Mouse (Mus musculus) ovary, postnatal 10 days (tissue): ENCODE results near the gene Degs1.

ENCODE experiments used
- DNase-seq: peaks from one replicate; pipeline ENCODE4 v3.0.0; 2022; ENCODE audit warnings: low spot score

Degs1 gene

DNA sequence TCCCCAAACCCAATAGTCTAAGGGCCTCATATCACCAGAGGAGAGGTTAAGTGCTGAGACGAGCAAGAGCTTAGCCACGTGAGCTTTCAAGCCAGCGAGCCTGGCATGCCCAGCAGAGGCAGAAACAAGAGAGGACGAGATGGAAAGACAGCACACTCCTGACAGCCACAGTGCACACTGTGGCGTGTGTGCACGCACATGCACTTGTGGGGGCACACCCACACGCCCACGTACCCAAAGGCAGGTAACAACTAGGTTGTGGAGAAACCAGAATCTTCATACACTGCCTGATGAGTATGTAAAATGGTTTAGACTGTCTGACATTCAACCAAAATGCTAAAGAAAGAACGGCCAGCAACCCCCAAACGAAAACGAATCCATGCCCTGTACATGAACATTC lies 2.0 kb downstream of the Degs1 start:
- DNase-seq: no peak

DNA sequence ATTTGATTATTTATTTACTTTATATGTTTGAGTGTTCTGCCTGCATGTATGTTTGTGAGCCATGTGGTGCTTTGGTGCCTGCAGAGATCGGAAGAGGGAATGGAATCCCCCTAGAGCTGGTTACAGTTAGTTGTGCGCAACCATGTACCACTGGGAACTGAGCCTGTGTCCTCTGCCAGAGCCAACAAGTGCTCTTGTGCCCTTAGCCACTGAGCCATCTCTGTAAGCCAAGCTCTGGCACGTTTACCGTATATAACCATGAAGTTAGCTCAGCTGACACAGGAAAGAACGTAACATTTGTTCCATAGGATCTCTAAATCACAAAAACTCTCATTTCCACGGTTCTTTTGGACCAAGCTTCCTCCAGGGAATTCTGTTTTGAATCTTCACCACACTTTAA lies 2.6 kb downstream of the Degs1 start:
- DNase-seq: no peak

- DNase-seq: no peak
Measured at GRCm38 (mm10) chr1:182279436-182279835, 3.2 kb downstream of the Degs1 start.

DNA sequence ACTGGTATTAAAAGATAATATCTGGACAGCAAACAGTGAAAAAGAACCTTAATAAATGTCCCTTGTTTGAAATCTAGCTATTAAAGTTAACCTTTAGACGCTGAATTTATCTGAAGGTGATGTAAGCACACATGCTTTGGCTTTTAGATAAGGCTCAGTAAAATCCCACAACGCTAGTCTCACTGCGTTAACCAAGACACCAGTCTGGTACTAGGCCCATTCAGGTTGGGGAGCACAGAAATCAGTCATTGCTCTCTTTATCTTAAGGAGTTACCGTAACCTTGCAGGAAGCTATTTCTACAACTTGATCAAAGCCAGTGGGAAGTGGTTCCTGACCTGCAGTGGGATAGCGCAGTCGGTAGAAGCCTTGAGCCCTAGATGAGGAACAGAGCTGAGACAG lies 7.5 kb downstream of the Degs1 start:
- DNase-seq: no peak

DNA sequence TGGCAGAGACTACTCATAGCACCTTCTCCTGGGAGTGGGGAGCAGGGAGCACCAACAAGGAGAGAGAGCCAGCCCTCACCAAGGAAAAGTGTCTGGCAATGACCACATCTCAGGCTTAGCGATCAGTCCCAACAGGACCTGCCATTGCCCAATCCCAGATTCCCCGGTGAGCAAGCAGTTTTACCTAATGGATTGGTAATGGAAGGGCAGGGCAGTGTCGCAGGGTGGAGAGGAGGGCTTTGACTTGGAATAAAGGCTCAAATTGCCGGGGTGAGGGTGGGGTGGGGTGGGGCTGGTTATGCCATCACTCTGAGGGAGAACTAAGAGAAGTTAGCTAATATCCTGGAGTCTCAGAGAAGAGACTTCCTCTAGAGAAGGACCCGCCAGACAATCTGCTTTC lies 11.0 kb downstream of the Degs1 start:
- no peak for DNase-seq

GRCm38 (mm10) chr1:182271130-182271529 lies 11.5 kb downstream of the Degs1 start:
- no peak for DNase-seq

DNA sequence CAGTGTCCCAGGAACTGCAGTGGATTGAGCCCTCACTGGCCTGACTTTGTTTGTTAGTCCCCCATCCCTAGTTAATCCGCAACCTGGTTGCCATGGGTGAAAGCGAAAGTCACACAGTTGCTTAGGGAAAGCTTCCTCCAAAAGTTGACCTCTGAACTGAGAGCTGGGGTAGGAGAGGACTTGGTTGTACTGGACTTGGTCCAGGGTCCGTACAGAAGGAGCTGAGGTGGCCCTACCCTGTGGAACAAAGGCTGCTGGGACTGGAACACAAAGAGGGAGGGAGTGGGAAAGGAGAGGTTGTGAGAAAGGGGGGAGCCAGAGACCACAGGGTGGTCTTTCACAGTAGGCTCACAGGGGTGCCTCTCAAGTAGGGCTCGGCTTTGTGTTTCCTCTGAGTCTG lies 14.3 kb downstream of the Degs1 start:
- DNase-seq: no peak

- DNase-seq: no peak
Measured at GRCm38 (mm10) chr1:182266028-182266525, 16.5 kb downstream of the Degs1 start.

- no peak for DNase-seq
Measured at GRCm38 (mm10) chr1:182256041-182256680, 26.4 kb downstream of the Degs1 start.

DNA sequence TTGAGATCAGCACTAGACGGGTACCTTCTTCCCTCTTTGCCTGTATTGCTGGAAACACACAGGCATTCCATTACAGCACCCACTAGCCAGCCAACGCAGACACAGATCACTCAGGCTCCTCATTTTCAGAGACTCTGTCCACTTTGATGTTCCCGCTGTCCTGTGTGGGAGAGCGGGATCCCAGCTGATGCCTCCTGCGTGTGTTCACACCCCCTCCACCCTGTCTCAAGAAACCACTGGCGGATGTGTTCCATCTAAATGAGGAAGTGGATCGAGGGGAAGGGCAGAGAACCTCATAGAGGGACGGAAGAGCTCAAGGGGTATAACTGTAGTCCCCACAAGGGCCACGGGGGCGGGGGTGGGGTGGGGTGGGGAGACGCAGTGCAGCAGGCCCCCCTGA lies 27.6 kb downstream of the Degs1 start:
- no peak for DNase-seq

DNA sequence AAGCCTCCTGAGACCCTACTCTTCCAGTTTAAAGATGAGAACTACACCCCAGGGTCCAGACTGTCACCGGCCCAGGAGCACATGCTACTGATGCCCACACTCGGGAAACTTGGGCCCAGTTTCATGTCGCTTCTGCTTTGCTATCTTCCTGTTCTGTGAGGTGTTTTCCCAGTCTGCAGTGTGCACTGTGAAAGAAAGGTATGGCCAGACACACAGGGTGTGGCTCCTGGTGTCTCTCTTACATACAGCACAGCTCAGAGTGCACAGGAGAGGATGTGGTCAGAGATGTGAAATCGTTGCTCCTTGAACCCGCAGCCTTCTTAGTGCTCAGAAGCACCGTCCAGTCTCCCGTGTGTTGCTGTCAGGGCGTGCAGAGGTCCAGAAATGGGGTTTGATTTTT lies 28.0 kb downstream of the Degs1 start:
- DNase-seq: no peak

GRCm38 (mm10) chr1:182253756-182254534 lies 28.7 kb downstream of the Degs1 start:
- no peak for DNase-seq

- DNase-seq: no peak
Measured at GRCm38 (mm10) chr1:182252534-182253171, 30.0 kb downstream of the Degs1 start.

DNA sequence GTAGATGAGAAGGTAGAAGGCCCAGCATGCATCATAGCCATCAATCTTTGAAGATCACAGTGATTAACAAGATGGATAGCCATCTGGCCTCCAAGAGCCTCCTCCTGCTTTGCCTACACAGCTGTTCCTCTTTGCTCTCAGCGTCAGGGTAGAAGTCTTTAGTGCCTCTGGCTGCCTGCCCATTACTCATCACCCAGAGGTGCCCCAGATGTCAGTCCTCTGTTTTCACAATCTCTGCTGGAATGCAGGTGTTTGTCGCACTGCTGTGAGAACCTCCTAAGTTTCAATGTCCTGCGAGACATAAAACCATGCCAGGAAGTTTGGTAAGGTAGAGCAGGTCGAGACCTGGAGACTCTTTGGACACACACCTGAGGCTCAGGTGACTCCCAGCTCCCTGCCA lies 31.9 kb downstream of the Degs1 start:
- no peak for DNase-seq

- DNase-seq: no peak
Measured at GRCm38 (mm10) chr1:182249298-182249697, 33.3 kb downstream of the Degs1 start.

DNA sequence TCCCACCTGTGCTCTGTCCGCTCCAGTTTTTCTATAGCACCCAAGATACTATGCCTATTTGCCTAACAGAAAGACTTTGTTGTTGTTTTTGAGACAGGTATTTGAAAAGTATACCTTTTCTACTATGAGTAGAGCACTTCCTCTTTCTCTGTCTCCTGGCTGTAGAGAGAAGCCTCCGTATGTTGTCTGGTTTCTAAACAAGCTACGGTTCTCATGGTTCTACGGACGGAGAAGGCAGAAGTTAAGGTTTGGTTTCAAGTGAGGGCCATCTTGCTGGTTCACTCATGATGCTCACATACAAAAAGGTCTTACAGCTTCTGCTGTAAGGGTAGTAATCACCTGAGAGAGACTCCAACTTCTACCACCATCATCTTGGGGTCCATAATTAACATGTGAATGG lies 37.6 kb downstream of the Degs1 start:
- no peak for DNase-seq

GRCm38 (mm10) chr1:182238056-182238703 lies 44.4 kb downstream of the Degs1 start:
- no peak for DNase-seq

DNA sequence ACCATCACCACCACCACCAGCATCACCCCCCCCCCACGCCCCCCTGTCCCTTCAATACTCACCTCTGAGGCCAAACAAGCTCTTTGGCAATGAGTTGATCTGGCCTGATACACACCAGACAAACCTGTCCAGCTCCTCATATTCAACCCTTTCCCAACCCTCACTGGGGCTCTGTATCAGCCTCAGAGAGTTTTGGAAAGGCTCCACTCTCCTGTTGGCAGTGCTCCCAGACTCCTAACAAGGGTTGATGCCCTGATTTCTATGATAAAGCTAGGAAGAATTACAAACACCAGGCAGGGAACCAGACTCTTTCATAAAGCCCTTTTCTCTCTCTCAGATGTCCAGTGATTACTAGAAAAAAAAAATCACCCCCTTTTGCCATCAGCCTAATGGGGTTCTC lies 45.2 kb downstream of the Degs1 start:
- DNase-seq: no peak

DNA sequence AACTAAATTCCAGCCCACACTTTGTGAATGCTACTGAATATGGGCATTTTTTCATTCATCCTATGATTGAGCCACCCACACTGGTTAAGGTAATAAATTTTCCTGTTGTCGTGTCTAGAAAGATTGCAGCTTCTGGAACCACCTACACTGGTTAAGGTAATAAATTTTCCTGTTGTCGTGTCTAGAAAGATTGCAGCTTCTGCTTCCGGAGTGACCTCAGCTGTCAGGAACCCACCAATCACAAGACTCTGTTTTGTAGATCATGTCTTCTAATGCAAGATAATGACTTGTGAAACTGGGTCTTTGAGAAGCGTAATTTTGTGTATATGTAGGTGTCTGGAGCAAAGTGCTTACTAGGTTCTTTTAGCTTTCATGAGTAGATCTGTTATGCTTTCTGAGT lies 47.4 kb downstream of the Degs1 start:
- DNase-seq: no peak

- DNase-seq: no peak
Measured at GRCm38 (mm10) chr1:182229381-182229780, 53.2 kb downstream of the Degs1 start.

- DNase-seq: no peak
Measured at GRCm38 (mm10) chr1:182227141-182227963, 55.3 kb downstream of the Degs1 start.

- DNase-seq: no peak
Measured at GRCm38 (mm10) chr1:182226261-182226660, 56.3 kb downstream of the Degs1 start.
